Mouse (Mus musculus) liver, embryonic 11.5 days (tissue): ENCODE data around the gene Fam110a. TPM values are rescaled to one million over a fixed set of nuclear protein-coding genes. Genes with fewer than 3 reads are reported as not detected.
"Not testable (repeated sequence)": the region's sequence is repeated elsewhere in the genome, so short reads cannot be mapped to it uniquely, and the experiment has no call there.

Experiments
- ATAC-seq: fragments of 200-750 bp; cut with Nextera tagmentation; replicated peaks from 2 replicates; pipeline ENCODE4 v1.8.0; 2017; ENCODE audit warnings: moderate number of reproducible peaks, mild to moderate bottlenecking, moderate TSS enrichment, moderate library complexity; ENCODE audit not compliant: low FRiP score
- DNase-seq: peaks from one replicate; pipeline ENCODE4 v3.0.0-alpha.2; 2017; ENCODE audit warnings: low spot score
- H3K27ac ChIP-seq: fragments of 300-500 bp; sonication (generic); 2 replicates; pipeline ENCODE4 v1.5.1; 2014; ENCODE audit warnings: mild to moderate bottlenecking, low read depth, low read length, control low read depth
- H3K27me3 ChIP-seq: fragments of 300-500 bp; sonication (generic); replicated peaks from 2 replicates; pipeline ENCODE4 v1.6.1; 2014; ENCODE audit warnings: low read length, mixed read lengths; ENCODE audit not compliant: control insufficient read depth, insufficient read depth
- H3K36me3 ChIP-seq: fragments of 300-500 bp; sonication (generic); 2 replicates; pipeline ENCODE4 v1.6.1; 2014; ENCODE audit warnings: mild to moderate bottlenecking, low read length, moderate library complexity, mixed read lengths; ENCODE audit not compliant: control insufficient read depth, insufficient read depth
- H3K4me1 ChIP-seq: fragments of 300-500 bp; sonication (generic); replicated peaks from 2 replicates; pipeline ENCODE4 v1.6.1; 2014; ENCODE audit warnings: low read length, mixed read lengths; ENCODE audit not compliant: control insufficient read depth, insufficient read depth
- H3K4me2 ChIP-seq: fragments of 300-500 bp; sonication (generic); 2 replicates; pipeline ENCODE4 v1.6.1; 2014; ENCODE audit warnings: mild to moderate bottlenecking, control low read depth, moderate library complexity
- H3K4me3 ChIP-seq: fragments of 300-500 bp; sonication (generic); 2 replicates; pipeline ENCODE4 v1.5.1; 2014; ENCODE audit warnings: low read depth, low read length, control low read depth
- H3K9ac ChIP-seq: fragments of 300-500 bp; sonication (generic); 2 replicates; pipeline ENCODE4 v1.6.1; 2014; ENCODE audit warnings: low read depth, low read length, control low read depth
- H3K9me3 ChIP-seq: fragments of 300-500 bp; sonication (generic); 2 replicates; pipeline ENCODE4 v1.6.1; 2016; ENCODE audit warnings: low read length, inconsistent platforms, mixed read lengths; ENCODE audit not compliant: control insufficient read depth
- WGBS: fragments of 180-500 bp; shearing (Covaris S2); extraction: QIAGEN DNeasy Blood & Tissue Kit; methylation state at CpG from one replicate; pipeline ENCODE4 v1.1.7; 2014; 5-methylcytosine and 5-hydroxymethylcytosine counted together
- polyA plus RNA-seq: library from polyadenylated mRNA; unstranded; fragments of >200 nt; fragmentation: Nextera tagmentation; extraction: Ambion mirVana; gene quantifications from 2 replicates; pipeline ENCODE4 v1.2.1, GENCODE M21; 2014

Fam110a gene
- polyA plus RNA-seq, 1 experiment from 2014 or later = 17.0 TPM

DNA sequence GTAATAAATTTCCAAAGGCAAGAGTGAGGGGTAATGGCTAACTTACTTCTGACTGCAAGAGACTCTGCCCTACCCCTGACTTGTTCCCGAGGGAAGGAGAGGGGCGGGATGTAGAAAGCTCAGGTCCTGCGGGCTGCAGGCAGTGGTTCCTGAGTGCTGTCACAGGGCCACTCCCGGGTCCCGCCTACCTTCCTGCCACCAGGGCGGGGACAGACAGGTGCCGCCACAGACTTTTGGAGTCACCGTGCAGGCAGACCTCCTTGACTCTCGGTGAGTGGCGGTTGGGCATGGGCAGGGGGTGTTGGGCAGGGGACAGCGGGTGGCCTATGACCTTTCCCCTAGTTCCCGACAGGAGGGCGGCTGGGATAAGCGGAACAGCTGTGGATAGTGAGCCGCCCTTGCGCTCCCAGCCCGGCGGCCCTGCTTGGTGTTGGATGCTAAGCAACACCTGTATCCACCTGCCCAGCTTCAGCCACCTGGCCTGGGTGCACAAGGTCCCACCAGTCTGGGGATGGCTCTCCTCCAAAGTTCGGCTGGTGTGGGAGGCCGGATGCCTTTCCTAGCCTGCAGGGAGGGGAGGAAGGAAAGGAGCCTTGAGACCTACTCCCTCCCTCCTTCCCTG lies 19.8 kb upstream of the Fam110a start:
- no peak overlapping the region for H3K9ac ChIP-seq
- 13% methylated on average over 20 of the region's 20 CpGs for WGBS
- H3K27ac ChIP-seq = no peak overlapping the region
- DNase-seq = no peak
- no peaks in the 10 kb centered on the region for H3K9me3 ChIP-seq
- peaks cover 47% of the 10 kb centered on the region for H3K27me3 ChIP-seq
- H3K4me2 ChIP-seq = peak overlapping the region; percentile 42
- ATAC-seq = no peak
- H3K36me3 ChIP-seq = no peaks in the 10 kb centered on the region
- peaks cover 22% of the 10 kb centered on the region for H3K4me1 ChIP-seq
- H3K4me3 ChIP-seq = no peak overlapping the region

- WGBS = 37% methylated on average over 4 of the region's 4 CpGs
- Histone ChIP-seq H3K27me3 (peaks cover 50% of the 10 kb centered on the region), H3K4me2 (0 out of 2 replicates have a peak overlapping the region, but pooled peaks have one; percentile 42), H3K9me3 (no peaks in the 10 kb centered on the region), H3K4me1 (peaks cover 25% of the 10 kb centered on the region), H3K27ac (no peak overlapping the region), H3K4me3 (no peak overlapping the region), H3K9ac (no peak overlapping the region), H3K36me3 (no peaks in the 10 kb centered on the region)
- ATAC-seq (0 out of 2 replicates have a peak, but pooled peaks have one; percentile 34), DNase-seq (no peak)
Measured at GRCm38 (mm10) chr2:151998932-151999331, 18.9 kb upstream of the Fam110a start.

GRCm38 (mm10) chr2:151998505-151998899 lies 18.5 kb upstream of the Fam110a start:
- ATAC-seq = no peak

DNA sequence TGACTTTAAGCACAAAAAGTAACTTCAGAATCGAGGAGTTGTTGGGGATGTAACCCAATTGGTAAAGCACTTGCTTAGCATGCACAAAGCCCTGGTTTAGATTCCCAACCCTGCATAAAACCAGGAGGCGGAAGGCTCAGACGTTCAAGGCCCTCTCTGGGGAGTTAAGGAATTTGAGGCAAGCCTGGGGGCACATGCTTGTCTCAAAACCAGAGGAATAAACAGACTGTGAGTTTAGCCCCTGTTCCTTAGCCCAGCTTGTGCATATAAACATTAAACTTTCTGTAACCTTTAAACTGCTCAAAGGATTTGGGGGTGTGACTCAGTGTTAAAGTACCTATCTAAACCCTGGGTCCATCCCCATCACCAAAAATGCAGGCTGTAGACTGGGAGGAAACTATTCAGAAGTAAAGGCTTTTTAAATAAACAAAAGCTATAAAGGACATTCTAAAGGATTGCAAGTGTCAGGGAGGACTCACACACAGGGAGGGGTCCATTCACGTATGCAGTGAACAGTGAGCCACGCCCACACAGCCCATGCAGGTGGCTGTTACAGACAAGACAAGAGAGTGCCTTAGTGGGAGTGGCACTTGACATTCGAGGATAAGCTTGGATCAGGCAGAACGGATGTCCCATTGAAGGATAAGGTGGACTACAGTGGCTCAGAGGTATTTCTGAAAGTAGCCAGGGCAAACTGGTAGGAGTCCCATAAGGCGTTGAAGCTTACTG lies 17.9 kb upstream of the Fam110a start:
- Histone ChIP-seq H3K4me2 (peak overlapping the region; percentile 16; the same call in 1 of the 2 replicates), H3K27ac (no peak overlapping the region), H3K9ac (no peak overlapping the region), H3K9me3 (no peaks in the 10 kb centered on the region), H3K27me3 (peaks cover 57% of the 10 kb centered on the region), H3K4me3 (no peak overlapping the region), H3K4me1 (peaks cover 25% of the 10 kb centered on the region), H3K36me3 (no peaks in the 10 kb centered on the region)
- ATAC-seq = peak; percentile 71
- DNase-seq = no peak
- WGBS = 43% methylated on average over 8 of the region's 8 CpGs

More at GRCm38 (mm10) chr2:151998505-151998899, 18.5 kb upstream of the Fam110a start:
- Histone ChIP-seq H3K4me1 (peaks cover 25% of the 10 kb centered on the region), H3K27ac (no peak overlapping the region), H3K27me3 (peaks cover 53% of the 10 kb centered on the region), H3K4me3 (no peak overlapping the region), H3K9ac (no peak overlapping the region), H3K4me2 (peak overlapping the region; percentile 16; the same call in 1 of the 2 replicates), H3K9me3 (no peaks in the 10 kb centered on the region), H3K36me3 (no peaks in the 10 kb centered on the region)
- DNase-seq = no peak
- 61% methylated on average over 9 of the region's 9 CpGs for WGBS

GRCm38 (mm10) chr2:151997190-151997575 lies 17.2 kb upstream of the Fam110a start:
- H3K9me3 ChIP-seq, H3K36me3 ChIP-seq, ATAC-seq, H3K9ac ChIP-seq, DNase-seq, H3K4me2 ChIP-seq, H3K27ac ChIP-seq: not testable (repeated sequence)
- WGBS = 51% methylated on average over 2 of the region's 2 CpGs
- Histone ChIP-seq H3K4me1 (peaks cover 25% of the 10 kb centered on the region), H3K27me3 (peaks cover 58% of the 10 kb centered on the region), H3K4me3 (peak overlapping the region; percentile 34)

- no peak within 1 kb of the TSS for H3K27ac ChIP-seq
- peaks cover 54% of the 10 kb centered on the region for H3K27me3 ChIP-seq
- 0 out of 2 replicates have a peak within 1 kb of the TSS, but pooled peaks have one; percentile 8 for H3K9ac ChIP-seq
- peak within 1 kb of the TSS; percentile 34 for H3K4me3 ChIP-seq
- DNase-seq = peak; percentile 81
- 8% methylated on average over 35 of the region's 35 CpGs for WGBS
- H3K4me1 ChIP-seq = peaks cover 25% of the 10 kb centered on the region
- peak; percentile 65 for ATAC-seq
- H3K9me3 ChIP-seq = no peaks in the 10 kb centered on the region
- no peaks in the 10 kb centered on the region for H3K36me3 ChIP-seq
- peak within 1 kb of the TSS; percentile 61 for H3K4me2 ChIP-seq
Measured at GRCm38 (mm10) chr2:151996229-151997189, 16.5 kb upstream of the Fam110a start, which contains the start of gene Slc52a3. Slc52a3 (plus strand) TSS chr2:151996511.

GRCm38 (mm10) chr2:151994350-151995122 lies 14.5 kb upstream of the Fam110a start:
- H3K27me3 ChIP-seq = peaks cover 37% of the 10 kb centered on the region
- H3K36me3 ChIP-seq = no peaks in the 10 kb centered on the region
- peaks cover 20% of the 10 kb centered on the region for H3K4me1 ChIP-seq
- H3K4me2 ChIP-seq = peak overlapping the region; percentile 40
- H3K9ac ChIP-seq = no peak overlapping the region
- H3K9me3 ChIP-seq = no peaks in the 10 kb centered on the region
- H3K27ac ChIP-seq = no peak overlapping the region
- no peak for ATAC-seq
- no peak overlapping the region for H3K4me3 ChIP-seq
- peak; percentile 64 for DNase-seq
- 6% methylated on average over 22 of the region's 22 CpGs for WGBS
